Mouse (Mus musculus) ES-E14 (cell line): ENCODE measurements at regions not wholly inside any gene's neighbourhood (a gene's known extent, or its start where the extent isn't known, plus 50 kb on each side); places are given as distances from the start of the nearest gene placed in this dataset.

Source experiments
- DNase-seq: peaks from one replicate; pipeline ENCODE4 v3.0.0-alpha.2; 2013; ENCODE audit warnings: low read depth, low spot score
- H3K27ac ChIP-seq: 2 replicates; pipeline ENCODE4 v1.5.1; 2012; ENCODE audit warnings: low read depth, mild to moderate bottlenecking, low read length, moderate library complexity, mixed read lengths; ENCODE audit not compliant: poor library complexity, insufficient read depth, severe bottlenecking
- H3K36me3 ChIP-seq: 2 replicates; pipeline ENCODE4 v1.6.1; 2012; ENCODE audit warnings: mild to moderate bottlenecking, low read length, moderate library complexity, mixed read lengths; ENCODE audit not compliant: control insufficient read depth, poor library complexity, insufficient read depth, severe bottlenecking
- H3K4me1 ChIP-seq, 2 experiments: fragments of 150-350 bp in 1 of 2; sonication (generic) in 1 of 2; 2 replicates each; pipeline ENCODE4 v1.6.1; 2012; ENCODE audit warnings: low read length in 2 of 2, mild to moderate bottlenecking in 1 of 2, mixed read lengths in 1 of 2; ENCODE audit not compliant: control insufficient read depth in 2 of 2, insufficient read depth in 2 of 2, poor library complexity in 1 of 2
- H3K4me3 ChIP-seq, 2 experiments: fragments of 150-350 bp in 1 of 2; sonication (generic) in 1 of 2; 2 replicates each; pipeline ENCODE4 v1.5.1; 2012; ENCODE audit warnings: low read length in 2 of 2, low read depth in 1 of 2, mild to moderate bottlenecking in 1 of 2, mixed read lengths in 1 of 2; ENCODE audit not compliant: insufficient read depth in 1 of 2, poor library complexity in 1 of 2, severe bottlenecking in 1 of 2
- H3K9ac ChIP-seq: 2 replicates; pipeline ENCODE4 v1.6.1; 2012; ENCODE audit warnings: low read depth, mild to moderate bottlenecking, low read length, mixed read lengths; ENCODE audit not compliant: poor library complexity, insufficient read depth, severe bottlenecking
- H3K9me3 ChIP-seq: fragments of 150-350 bp; sonication (generic); 2 replicates; pipeline ENCODE4 v1.6.1; 2012; ENCODE audit warnings: low read depth, mild to moderate bottlenecking, low read length; ENCODE audit not compliant: control insufficient read depth, insufficient read depth
- CHD2 ChIP-seq: IDR thresholded peaks from 2 replicates; pipeline ENCODE4 v1.6.1; 2014; ENCODE audit warnings: mild to moderate bottlenecking, low read depth, low read length, inconsistent platforms
- HCFC1 ChIP-seq: IDR thresholded peaks from 2 replicates; pipeline ENCODE4 v1.6.1; 2012; ENCODE audit warnings: low read length, inconsistent platforms, borderline replicate concordance; ENCODE audit not compliant: insufficient read depth
- MAFK ChIP-seq: IDR thresholded peaks from 2 replicates; pipeline ENCODE4 v1.6.1; 2014; ENCODE audit warnings: mild to moderate bottlenecking, low read depth, low read length, inconsistent platforms; ENCODE audit not compliant: insufficient read depth
- ZC3H11A ChIP-seq: IDR thresholded peaks from 2 replicates; pipeline ENCODE4 v1.6.1; 2012; ENCODE audit warnings: low read depth, mild to moderate bottlenecking, inconsistent platforms, low read length, borderline replicate concordance
- ZNF384 ChIP-seq: IDR thresholded peaks from 2 replicates; pipeline ENCODE4 v1.6.1; 2012; ENCODE audit warnings: low read depth, low read length, inconsistent platforms
- in situ Hi-C, 2 experiments: fragments of 600-800 bp; cut with MboI; formaldehyde crosslinking; loops; one replicate each; pipeline ENCODE4 v1.15.1; 2025; ENCODE audit warnings: low sequenced_read_pairs in 2 of 2, inconsistent platforms in 1 of 2; ENCODE audit not compliant: unreplicated experiment in 2 of 2

- H3K27ac ChIP-seq: no peak overlapping the region
- no peaks in the 10 kb centered on the region for H3K9me3 ChIP-seq
- H3K4me3 ChIP-seq: no peak overlapping the region
- peak; percentile 34 for DNase-seq
- no peak overlapping the region for H3K9ac ChIP-seq
- no peaks in the 10 kb centered on the region for H3K4me1 ChIP-seq
- in situ Hi-C loops: no loop called here
- TF ChIP-seq HCFC1 (no peak), MAFK (no peak), ZNF384 (no peak), CHD2 (no peak), ZC3H11A (no peak)
- no peaks in the 10 kb centered on the region for H3K36me3 ChIP-seq
These were observed 79.3 kb downstream of the Gpr65 start for GRCm38 (mm10) chr12:98347550-98348318.

- no peaks in the 10 kb centered on the region for H3K9me3 ChIP-seq
- in situ Hi-C loops: no loop called here
- no peak overlapping the region for H3K27ac ChIP-seq
- no peaks in the 10 kb centered on the region for H3K4me1 ChIP-seq
- no peak for DNase-seq
- no peak overlapping the region for H3K4me3 ChIP-seq
- no peaks in the 10 kb centered on the region for H3K36me3 ChIP-seq
- H3K9ac ChIP-seq: no peak overlapping the region
- TF ChIP-seq ZNF384: no peak
- TF ChIP-seq MAFK: no peak
- TF ChIP-seq ZC3H11A: no peak
- TF ChIP-seq CHD2: no peak
- TF ChIP-seq HCFC1: no peak
These were observed 81.6 kb downstream of the Gpr65 start for GRCm38 (mm10) chr12:98349864-98350643.

GRCm38 (mm10) chr12:98352401-98352800 lies 84.0 kb downstream of the Gpr65 start:
- H3K9ac ChIP-seq: no peak overlapping the region
- in situ Hi-C loops: no loop called here
- no peak overlapping the region for H3K27ac ChIP-seq
- H3K4me1 ChIP-seq: no peaks in the 10 kb centered on the region
- TF ChIP-seq ZC3H11A (no peak), MAFK (no peak)
- H3K4me3 ChIP-seq: no peak overlapping the region
- no peak for DNase-seq
- no peaks in the 10 kb centered on the region for H3K9me3 ChIP-seq
- no peaks in the 10 kb centered on the region for H3K36me3 ChIP-seq

- no peak overlapping the region for H3K4me3 ChIP-seq
- no peak overlapping the region for H3K9ac ChIP-seq
- in situ Hi-C loops: no loop called here
- TF ChIP-seq ZC3H11A (no peak), ZNF384 (no peak), MAFK (no peak), CHD2 (no peak), HCFC1 (no peak)
- H3K9me3 ChIP-seq: no peaks in the 10 kb centered on the region
- no peak overlapping the region for H3K27ac ChIP-seq
- no peaks in the 10 kb centered on the region for H3K36me3 ChIP-seq
- no peaks in the 10 kb centered on the region for H3K4me1 ChIP-seq
- DNase-seq: no peak
These were observed 86.1 kb downstream of the Gpr65 start for GRCm38 (mm10) chr12:98354545-98354944.
